Mouse (Mus musculus): ENCODE data around the gene Map3k6. TPM values are rescaled to one million over a fixed set of nuclear protein-coding genes. Genes with fewer than 3 reads are reported as not detected.

Gene Map3k6
- polyA plus RNA-seq, 1 experiment = 4.5 TPM

DNA sequence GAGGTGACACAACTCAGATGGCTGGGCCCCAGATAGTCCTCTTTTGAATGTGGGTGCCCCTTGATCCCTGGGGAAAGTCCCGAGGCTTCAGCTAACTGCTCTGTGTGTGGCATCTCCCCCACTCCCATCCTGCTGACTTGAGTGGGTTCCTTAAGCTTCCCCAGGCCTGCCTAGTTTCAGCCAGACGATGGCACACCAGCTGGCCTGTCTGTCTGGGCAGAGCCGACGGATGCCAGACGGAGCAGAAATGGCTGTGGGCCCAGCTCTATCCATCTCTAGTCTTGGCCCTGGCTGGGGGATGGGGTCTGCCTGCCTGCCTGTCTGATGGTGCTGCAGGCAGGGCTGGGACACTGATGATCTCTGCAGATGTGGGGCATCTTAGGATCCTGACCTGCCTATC, 59.1 kb downstream of the Map3k6 start:
- TF ChIP-seq CTCF (IDR thresholded peaks at IDR 0.05; ENCODE audit: borderline replicate concordance, insufficient read depth, low read length) (no peak), POLR2A (IDR thresholded peaks at IDR 0.05; ENCODE audit: low read depth, low read length) (no peak)
- Histone ChIP-seq H3K4me1 (ENCODE audit: control insufficient read depth, insufficient read depth, low read length) (no peaks in the 10 kb centered on the region), H3K27ac (ENCODE audit: insufficient read depth, low read length) (no peak overlapping the region), H3K4me3 (ENCODE audit: insufficient read depth, low read length) (no peak overlapping the region)

- Histone ChIP-seq H3K4me1 (ENCODE audit: control insufficient read depth, insufficient read depth, low read length) (no peaks in the 10 kb centered on the region), H3K27ac (ENCODE audit: insufficient read depth, low read length) (no peak overlapping the region), H3K4me3 (ENCODE audit: insufficient read depth, low read length) (no peak overlapping the region)
- TF ChIP-seq POLR2A (IDR thresholded peaks at IDR 0.05; ENCODE audit: low read depth, low read length) (no peak), CTCF (IDR thresholded peaks at IDR 0.05; ENCODE audit: borderline replicate concordance, insufficient read depth, low read length) (no peak)
Measured at GRCm38 (mm10) chr4:133300421-133300820, 59.8 kb downstream of the Map3k6 start.

DNA sequence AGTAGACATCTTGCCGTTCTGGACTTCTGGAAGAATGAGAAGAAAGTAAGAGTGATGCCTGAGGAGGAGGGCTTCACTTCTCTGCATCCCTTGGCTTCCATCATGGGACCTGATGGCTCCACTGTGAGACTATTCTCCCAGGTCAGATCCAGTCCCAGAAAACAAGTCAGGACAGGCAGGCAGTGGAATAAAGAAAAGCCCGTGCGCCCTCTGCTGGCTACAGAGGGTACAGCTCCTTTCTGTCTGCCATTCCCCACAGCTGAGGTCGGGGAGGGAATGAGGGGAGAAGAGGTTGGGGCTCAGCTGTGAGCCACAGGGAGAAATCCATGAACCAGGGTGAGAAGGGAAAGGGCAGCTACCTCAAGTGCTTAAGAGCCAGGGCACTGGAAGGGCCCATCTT, 61.2 kb downstream of the Map3k6 start:
- no peak overlapping the region for H3K27ac ChIP-seq (ENCODE audit: insufficient read depth, low read length)
- TF ChIP-seq POLR2A (IDR thresholded peaks at IDR 0.05; ENCODE audit: low read depth, low read length) (no peak), CTCF (IDR thresholded peaks at IDR 0.05; ENCODE audit: borderline replicate concordance, insufficient read depth, low read length) (peak; percentile 72; the same call in 1 of the 2 replicates)
- no peaks in the 10 kb centered on the region for H3K4me1 ChIP-seq (ENCODE audit: control insufficient read depth, insufficient read depth, low read length)
- no peak overlapping the region for H3K4me3 ChIP-seq (ENCODE audit: insufficient read depth, low read length)

Other genes starting within 250 kb of the Map3k6 start
- gene Ahdc1, start 229.6 kb upstream of the Map3k6 start, polyA plus RNA-seq (2011; ENCODE audit: insufficient read length, low read depth, missing spikeins) = 37.5 and 46.0 TPM in 2 replicates
- 101 and 107 TPM in 2 replicates for gene Wasf2, start 110.3 kb upstream of the Map3k6 start, polyA plus RNA-seq (2011; ENCODE audit: insufficient read length, low read depth, missing spikeins)
- gene Cd164l2, start 28.7 kb upstream of the Map3k6 start, polyA plus RNA-seq (2011; ENCODE audit: insufficient read length, low read depth, missing spikeins) = not detected in 2 replicates
- 0.20 TPM in 1 of 2 replicates, not detected in the other for gene Gpr3, start 28.3 kb upstream of the Map3k6 start, polyA plus RNA-seq (2011; ENCODE audit: insufficient read length, low read depth, missing spikeins)
- 1.1 and 3.9 TPM in 2 replicates for gene Sytl1, start 22.3 kb downstream of the Map3k6 start, polyA plus RNA-seq (2011; ENCODE audit: insufficient read length, low read depth, missing spikeins)
- 37.8 and 47.7 TPM in 2 replicates for gene Tmem222, start 37.0 kb downstream of the Map3k6 start, polyA plus RNA-seq (2011; ENCODE audit: insufficient read length, low read depth, missing spikeins)
- 21.2 and 21.7 TPM in 2 replicates for gene Wdtc1, start 112.7 kb downstream of the Map3k6 start, polyA plus RNA-seq (2011; ENCODE audit: insufficient read length, low read depth, missing spikeins)
- 26.2 and 34.7 TPM in 2 replicates for gene Slc9a1, start 128.9 kb downstream of the Map3k6 start, polyA plus RNA-seq (2011; ENCODE audit: insufficient read length, low read depth, missing spikeins)
- 9.1 and 13.3 TPM in 2 replicates for gene Tent5b, start 239.3 kb downstream of the Map3k6 start, polyA plus RNA-seq (2011; ENCODE audit: insufficient read length, low read depth, missing spikeins)